30 mouse cellular contexts compared by ENCODE assay signal in genomic region chr17:46960216-46960615, GRCm38 (mm10). TPM values are rescaled to one million over a fixed set of nuclear protein-coding genes. Genes with fewer than 3 reads are reported as not detected.
DNase-seq lines count a peak whose midpoint lies in the region; ATAC-seq and TF ChIP-seq lines count a peak whose summit lies in the region.
"Had no signal": no experiment of that assay in that cellular context is flagged by ENCODE, and none has a peak within 500 bp of the region (broad histone marks: within the 10 kb centered on the region; RNA-seq: fewer than 3 reads in every experiment).

No protein-coding gene starts in this region.

- no peak overlapping the region for H3K4me3 ChIP-seq in heart, embryonic 16.5 days (ENCODE audit: low read length)
- no peak overlapping the region for H3K4me3 ChIP-seq in thymus, adult 2 months (ENCODE audit: control insufficient read depth, insufficient read depth, low read length)
- H3K4me3 ChIP-seq: embryonic facial prominence, embryonic 12.5 days; forebrain, embryonic 13.5 days; hindbrain, embryonic 13.5 days; limb, embryonic 15.5 days; liver, embryonic 15.5 days; midbrain, embryonic 15.5 days; neural tube, embryonic 12.5 days had no signal

- peaks cover 83% of the 10 kb centered on the region for H3K36me3 ChIP-seq in heart, embryonic 16.5 days (ENCODE audit: control insufficient read depth, insufficient read depth)
- H3K36me3 ChIP-seq in thymus, adult 2 months (ENCODE audit: control insufficient read depth, insufficient read depth, low read length), result peaks cover 83% of the 10 kb centered on the region

- no peak for TF ChIP-seq CTCF in thymus, adult 2 months (IDR thresholded peaks at IDR 0.05; ENCODE audit: borderline replicate concordance, control insufficient read depth, extremely low read depth, insufficient read depth, low read length, poor library complexity)

- H3K4me2 ChIP-seq in heart, embryonic 16.5 days (ENCODE audit: low read depth, low read length), result no peak overlapping the region
- H3K4me2 ChIP-seq: embryonic facial prominence, embryonic 12.5 days; forebrain, embryonic 13.5 days; hindbrain, embryonic 13.5 days; limb, embryonic 15.5 days; liver, embryonic 15.5 days; midbrain, embryonic 15.5 days; neural tube, embryonic 12.5 days had no signal

- H3K27ac ChIP-seq in heart, embryonic 16.5 days (ENCODE audit: low read length), result peak overlapping the region; percentile 86
- no peak overlapping the region for H3K27ac ChIP-seq in thymus, adult 2 months (ENCODE audit: control insufficient read depth, insufficient read depth, low read length)
- H3K27ac ChIP-seq: embryonic facial prominence, embryonic 12.5 days; forebrain, embryonic 13.5 days; hindbrain, embryonic 13.5 days; kidney, postnatal 0 days; limb, embryonic 15.5 days; liver, embryonic 15.5 days; midbrain, embryonic 15.5 days; neural tube, embryonic 12.5 days had no signal

- peak; percentile 43 to 63 for DNase-seq in adrenal gland, adult (ENCODE audit: inconsistent age in 2 of 2, low spot score in 1 of 2)
- DNase-seq in adrenal gland, postnatal 4 days (ENCODE audit: low spot score in 2 of 2), result no peak
- peak; percentile 66 for DNase-seq in adrenal gland, postnatal 14 days
- peak; percentile 37 to 49 for DNase-seq in heart, adult 9 months (ENCODE audit: low spot score in 2 of 2)
- no peak for DNase-seq in thymus, adult 2 months
- no peak for DNase-seq in retina, embryonic 14.5 days (ENCODE audit: low spot score)
- DNase-seq in embryo, embryonic 9.5 days (ENCODE audit: extremely low spot score), result no peak
- DNase-seq: cerebellum, adult 9-11 months; kidney, adult 2 months; left cerebral cortex, postnatal 4 days; lung, postnatal 4 days; right cerebral cortex, postnatal 4 days; thymus, postnatal 25 days had no signal

- 50% methylated on average over 10 of the region's 10 CpGs for WGBS in heart, embryonic 16.5 days
- 98% methylated on average over 10 of the region's 10 CpGs for WGBS in thymus, adult 2 months

- 0 out of 2 replicates have a peak overlapping the region, but pooled peaks have one; percentile 3 for H3K9ac ChIP-seq in heart, embryonic 16.5 days (ENCODE audit: low read length)
- H3K9ac ChIP-seq: embryonic facial prominence, embryonic 12.5 days; forebrain, embryonic 13.5 days; hindbrain, embryonic 13.5 days; limb, embryonic 15.5 days; liver, embryonic 15.5 days; midbrain, embryonic 15.5 days; neural tube, embryonic 12.5 days had no signal

- no peak for TF ChIP-seq POLR2A in thymus, adult 2 months (IDR thresholded peaks at IDR 0.05; ENCODE audit: control insufficient read depth, extremely low read depth, insufficient read depth, low read length, poor library complexity)

- H3K27me3 ChIP-seq in heart, embryonic 16.5 days (ENCODE audit: control insufficient read depth, insufficient read depth, low read length), result no peaks in the 10 kb centered on the region
- no peaks in the 10 kb centered on the region for H3K27me3 ChIP-seq in thymus, adult 2 months (ENCODE audit: control insufficient read depth, insufficient read depth, low read length)
- H3K27me3 ChIP-seq: embryonic facial prominence, embryonic 12.5 days; forebrain, embryonic 13.5 days; hindbrain, embryonic 13.5 days; limb, embryonic 15.5 days; liver, embryonic 15.5 days; midbrain, embryonic 15.5 days; neural tube, embryonic 12.5 days had no signal

- H3K9me3 ChIP-seq in heart, embryonic 16.5 days (replicated peaks; ENCODE audit: control insufficient read depth, low read length), result no peaks in the 10 kb centered on the region
- H3K9me3 ChIP-seq: embryonic facial prominence, embryonic 12.5 days; forebrain, embryonic 13.5 days; hindbrain, embryonic 13.5 days; limb, embryonic 15.5 days; liver, embryonic 15.5 days; midbrain, embryonic 15.5 days; neural tube, embryonic 12.5 days had no signal

- peak; percentile 85 for ATAC-seq in heart, embryonic 16.5 days (replicated peaks; ENCODE audit: extremely low read depth, insufficient read depth, low FRiP score)
- ATAC-seq: activated CD4-positive, CD25-positive, alpha-beta regulatory T cell, adult 4 months; forebrain, embryonic 13.5 days; inflammation-experienced regulatory T-cells, adult 6 months; midbrain, embryonic 15.5 days had no signal

- H3K4me1 ChIP-seq in heart, embryonic 16.5 days (ENCODE audit: control insufficient read depth, insufficient read depth, low read length), result peaks cover 8% of the 10 kb centered on the region
- H3K4me1 ChIP-seq in thymus, adult 2 months (replicated peaks; ENCODE audit: control insufficient read depth, insufficient read depth, low read length), result no peaks in the 10 kb centered on the region
- H3K4me1 ChIP-seq: embryonic facial prominence, embryonic 12.5 days; forebrain, embryonic 13.5 days; hindbrain, embryonic 13.5 days; limb, embryonic 15.5 days; midbrain, embryonic 15.5 days; neural tube, embryonic 12.5 days had no signal

RNA-seq across cellular contexts. Expression of gene Prph2, which starts 50.0 kb away (rescaled TPM):
- not detected for total RNA-seq in adrenal gland, postnatal 4 days (2021)
- not detected in 2 replicates for total RNA-seq in adrenal gland, postnatal 14 days (2021)
- polyA plus RNA-seq in heart, embryonic 16.5 days (2015; fragmentation: Nextera tagmentation; extraction: Ambion mirVana), result not detected in 2 replicates
- polyA plus RNA-seq in thymus, adult 2 months (2012; rRNA removed), result 0.09 and 0.15 TPM in 2 replicates
- total RNA-seq: gastrocnemius, adult 8-10 months; left cerebral cortex, postnatal 4 days had no signal
- polyA plus RNA-seq: activated CD4-positive, CD25-positive, alpha-beta regulatory T cell, adult 4 months; cortical plate, adult 2 months; forebrain, embryonic 13.5 days; frontal cortex, adult 2 months; gonadal fat pad, adult 2 months; hindbrain, embryonic 13.5 days; inflammation-experienced regulatory T-cells, adult 6 months; kidney, adult 2 months; limb, embryonic 15.5 days; liver, embryonic 15.5 days; lung, embryonic 16.5 days; midbrain, embryonic 15.5 days; neural tube, embryonic 12.5 days; stomach, embryonic 14.5 days had no signal

RNA-seq across cellular contexts. Expression of gene Ubr2, which starts 50.1 kb away (rescaled TPM):
- 10 to 100 TPM; 73.2 to 75.1 TPM for total RNA-seq in adrenal gland, postnatal 4 days (2021)
- total RNA-seq in adrenal gland, postnatal 14 days (2021), result 73.5 and 76.3 TPM in 2 replicates
- polyA plus RNA-seq in heart, embryonic 16.5 days (2015; fragmentation: Nextera tagmentation; extraction: Ambion mirVana), result 17.1 and 17.9 TPM in 2 replicates
- polyA plus RNA-seq in thymus, adult 2 months (2012; rRNA removed), result 61.9 and 70.8 TPM in 2 replicates

Comparison
In these comparisons a context has a peak if more than half of its experiments do, and no peak if none do; other contexts are left out.
1. DNase-seq: peak in adrenal gland, adult (2 of 2), adrenal gland, postnatal 14 days (single experiment) and heart, adult 9 months (2 of 2); none in adrenal gland, postnatal 4 days (0 of 2), thymus, adult 2 months (single experiment), retina, embryonic 14.5 days (single experiment) and embryo, embryonic 9.5 days (single experiment).